Mouse (Mus musculus) naive thymus-derived CD4-positive, alpha-beta T cell, adult 5 months (primary cell): ENCODE results near the gene Gm525. TPM values are rescaled to one million over a fixed set of nuclear protein-coding genes. Genes with fewer than 3 reads are reported as not detected.

Experiments used
- polyA plus RNA-seq: library from polyadenylated mRNA; unstranded; fragments of 100-300 nt; shearing (Covaris generic); gene quantifications from one replicate; pipeline ENCODE4 v1.2.1, GENCODE M21; 2017

Gene Gm525
- not detected for polyA plus RNA-seq

DNA sequence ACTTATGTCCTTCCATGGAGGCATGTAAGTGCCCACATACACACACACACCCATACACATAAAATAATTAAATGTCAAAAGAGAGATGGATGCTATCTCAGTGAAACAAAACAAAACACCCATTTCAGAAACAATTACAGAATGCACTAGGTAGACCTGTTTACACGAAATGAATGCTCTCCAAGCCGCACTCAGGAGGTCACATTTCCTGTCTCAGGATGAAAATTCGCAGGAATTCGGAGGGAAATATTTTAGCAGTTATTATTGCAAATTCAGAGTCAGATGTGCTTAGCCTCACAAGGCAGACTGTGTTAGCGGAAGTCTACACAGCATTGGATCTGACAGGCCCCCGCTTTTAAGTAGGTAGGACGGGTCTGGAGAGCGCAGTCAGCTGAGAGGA is at the start of gene Gm525:
Gene Gm525 (plus strand): TSS at position 301 of the 400 bp plus-strand sequence.

DNA sequence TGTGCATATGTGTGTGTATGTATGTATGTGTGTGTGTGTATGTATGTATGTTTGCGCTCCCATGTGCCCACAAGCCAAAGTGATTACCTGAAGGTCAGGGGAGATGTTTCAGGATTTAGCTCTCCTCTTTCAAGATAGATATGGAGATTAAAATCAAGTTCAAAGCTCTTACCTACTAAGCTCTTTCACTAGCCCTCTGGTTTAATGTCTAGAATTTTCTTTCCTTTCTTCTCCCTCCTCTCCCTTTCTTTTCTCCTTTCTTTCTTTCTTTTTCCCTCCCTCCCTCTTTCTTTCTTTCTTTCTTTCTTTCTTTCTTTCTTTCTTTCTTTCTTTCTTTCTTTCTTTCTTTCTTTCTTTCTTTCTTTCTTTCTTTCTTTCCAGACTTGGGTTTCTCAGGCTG is 6.9 kb upstream of the Gm525 start, which contains the start of gene Dgke:
Gene Dgke (minus strand): TSS at position 101 of the 400 bp plus-strand sequence.

Other genes with a start within 250 kb of the Gm525 start
- gene Akap1, start 209.3 kb upstream of the Gm525 start, polyA plus RNA-seq: 1.3 TPM
- gene Scpep1, start 118.4 kb upstream of the Gm525 start, polyA plus RNA-seq: 6.6 TPM
- gene Elobl, start 106.9 kb upstream of the Gm525 start, polyA plus RNA-seq: not detected
- 15.3 TPM for gene Coil, start 103.6 kb upstream of the Gm525 start, polyA plus RNA-seq
- gene Trim25, start 74.5 kb upstream of the Gm525 start, polyA plus RNA-seq: 92.4 TPM
- 24.9 TPM for gene Dgke, start 7.0 kb upstream of the Gm525 start, polyA plus RNA-seq
- gene Nog, start 228.5 kb downstream of the Gm525 start, polyA plus RNA-seq: not detected